Mouse (Mus musculus): ENCODE results near the gene Dqx1. TPM values are rescaled to one million over a fixed set of nuclear protein-coding genes. Genes with fewer than 3 reads are reported as not detected.
A peak's percentile ranks its signal among the peaks of the same experiment; 100 is the strongest.

Gene Dqx1
- total RNA-seq (2021), result under 1 TPM; 0.22 to 0.55 TPM

- intact Hi-C loops (cut with DNase I), result no loop called here
- DNase-seq, result no peak
These were observed at the start of gene Dqx1 for GRCm38 (mm10) chr6:83057790-83058189. Gene Dqx1 (plus strand): TSS chr6:83057844.

- no peak for DNase-seq
- intact Hi-C loops (cut with DNase I), result no loop called here
These were observed 49.0 kb upstream of the Dqx1 start for GRCm38 (mm10) chr6:83008659-83009058.

GRCm38 (mm10) chr6:83010010-83010409 is 47.6 kb upstream of the Dqx1 start:
- no peak for DNase-seq
- intact Hi-C loops (cut with DNase I), result no loop called here

- DNase-seq, result no peak
- intact Hi-C loops (cut with DNase I), result no loop called here
These were observed 46.4 kb upstream of the Dqx1 start for GRCm38 (mm10) chr6:83011255-83011654.

- DNase-seq, result no peak
- intact Hi-C loops (cut with DNase I), result no loop called here
These were observed 45.9 kb upstream of the Dqx1 start for GRCm38 (mm10) chr6:83011756-83012155.

GRCm38 (mm10) chr6:83013444-83013843 is 44.2 kb upstream of the Dqx1 start:
- intact Hi-C loops (cut with DNase I), result no loop called here
- no peak for DNase-seq

- intact Hi-C loops (cut with DNase I), result no loop called here
- DNase-seq, result no peak
These were observed 42.9 kb upstream of the Dqx1 start for GRCm38 (mm10) chr6:83014482-83015466.

- intact Hi-C loops (cut with DNase I), result no loop called here
- DNase-seq, result no peak
These were observed 41.9 kb upstream of the Dqx1 start for GRCm38 (mm10) chr6:83015749-83016148.

- intact Hi-C loops (cut with DNase I), result no loop called here
- DNase-seq, result peak; percentile 75 to 78
These were observed 40.5 kb upstream of the Dqx1 start for GRCm38 (mm10) chr6:83017190-83017589.

- DNase-seq, result no peak
- intact Hi-C loops (cut with DNase I), result no loop called here
These were observed 38.6 kb upstream of the Dqx1 start for GRCm38 (mm10) chr6:83019044-83019443.

GRCm38 (mm10) chr6:83020121-83020520 is 37.5 kb upstream of the Dqx1 start:
- intact Hi-C loops (cut with DNase I), result no loop called here
- DNase-seq, result no peak

GRCm38 (mm10) chr6:83020836-83021593 is 36.6 kb upstream of the Dqx1 start:
- intact Hi-C loops (cut with DNase I), result no loop called here
- DNase-seq, result no peak

GRCm38 (mm10) chr6:83023008-83023407 is 34.6 kb upstream of the Dqx1 start:
- DNase-seq, result no peak

GRCm38 (mm10) chr6:83023786-83024185 is 33.9 kb upstream of the Dqx1 start:
- intact Hi-C loops (cut with DNase I), result no loop called here
- no peak for DNase-seq

More at GRCm38 (mm10) chr6:83023008-83023407, 34.6 kb upstream of the Dqx1 start:
- intact Hi-C loops (cut with DNase I), result no loop called here

GRCm38 (mm10) chr6:83024421-83024820 is 33.2 kb upstream of the Dqx1 start:
- DNase-seq, result no peak

GRCm38 (mm10) chr6:83025221-83025620 is 32.4 kb upstream of the Dqx1 start:
- intact Hi-C loops (cut with DNase I), result no loop called here
- no peak for DNase-seq

More at GRCm38 (mm10) chr6:83024421-83024820, 33.2 kb upstream of the Dqx1 start:
- intact Hi-C loops (cut with DNase I), result no loop called here

- DNase-seq, result no peak
- intact Hi-C loops (cut with DNase I), result no loop called here
These were observed 30.4 kb upstream of the Dqx1 start for GRCm38 (mm10) chr6:83027293-83027692.

- no peak for DNase-seq
- intact Hi-C loops (cut with DNase I), result no loop called here
These were observed 29.9 kb upstream of the Dqx1 start for GRCm38 (mm10) chr6:83027706-83028105.

- intact Hi-C loops (cut with DNase I), result no loop called here
- DNase-seq, result no peak
These were observed 27.9 kb upstream of the Dqx1 start for GRCm38 (mm10) chr6:83029777-83030176.

- intact Hi-C loops (cut with DNase I), result no loop called here
- DNase-seq, result no peak
These were observed 26.5 kb upstream of the Dqx1 start for GRCm38 (mm10) chr6:83031111-83031510.

GRCm38 (mm10) chr6:83031921-83032590 is 25.6 kb upstream of the Dqx1 start:
- intact Hi-C loops (cut with DNase I), result loop anchor here (2.0 kb wide), 1 partner anchor 35 kb away; no protein-coding TSS in a partner anchor
- DNase-seq, result no peak
